Mouse (Mus musculus): Measurements from ENCODE around the gene Trdmt1. TPM values are rescaled to one million over a fixed set of nuclear protein-coding genes. Genes with fewer than 3 reads are reported as not detected.

Gene Trdmt1
- total RNA-seq, 1 experiment, result 7.4 TPM

DNA sequence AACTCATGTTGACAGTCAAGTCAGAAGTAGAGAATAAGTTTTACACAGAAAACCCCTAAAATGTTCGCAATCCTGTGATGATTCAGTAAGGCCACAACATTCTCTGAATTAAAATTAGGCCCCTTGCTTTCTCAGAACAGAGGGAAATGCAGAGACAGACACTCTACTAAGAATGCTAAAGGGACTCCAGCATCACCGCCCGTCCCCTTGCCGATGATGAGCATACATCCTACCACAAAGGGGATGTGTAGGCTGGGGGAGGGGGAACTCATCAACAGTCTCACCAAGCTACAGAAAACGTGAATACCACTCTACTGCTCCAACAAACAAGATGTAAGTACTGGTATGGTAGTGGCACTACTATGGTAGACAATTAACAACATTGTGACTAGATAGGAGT, 15.3 kb upstream of the Trdmt1 start:
- no peak for TF ChIP-seq HCFC1 (IDR thresholded peaks at IDR 0.05; ENCODE audit: borderline replicate concordance, insufficient read depth, low read length)
- no peak for TF ChIP-seq CHD2 (IDR thresholded peaks at IDR 0.05; ENCODE audit: low read depth, low read length)
- TF ChIP-seq MAFK (IDR thresholded peaks at IDR 0.05; ENCODE audit: insufficient read depth, low read depth, low read length), result no peak
- TF ChIP-seq ZC3H11A (IDR thresholded peaks at IDR 0.05; ENCODE audit: borderline replicate concordance, low read depth, low read length), result no peak
- TF ChIP-seq ZNF384 (IDR thresholded peaks at IDR 0.05; ENCODE audit: low read depth, low read length), result no peak
- Histone ChIP-seq H3K27ac (ENCODE audit: insufficient read depth, low read depth, low read length, poor library complexity, severe bottlenecking) (no peak overlapping the region), H3K9ac (ENCODE audit: insufficient read depth, low read depth, low read length, poor library complexity, severe bottlenecking) (no peak overlapping the region), H3K4me3 (ENCODE audit: insufficient read depth in 1 of 2, low read depth in 1 of 2, low read length in 2 of 2, poor library complexity in 1 of 2, severe bottlenecking in 1 of 2) (no peak overlapping the region), H3K4me1 (ENCODE audit: control insufficient read depth in 2 of 2, insufficient read depth in 2 of 2, low read length in 2 of 2, poor library complexity in 1 of 2) (no peaks in the 10 kb centered on the region), H3K36me3 (ENCODE audit: control insufficient read depth, insufficient read depth, low read length, poor library complexity, severe bottlenecking) (no peaks in the 10 kb centered on the region), H3K9me3 (ENCODE audit: control insufficient read depth, insufficient read depth, low read depth, low read length) (no peaks in the 10 kb centered on the region)
- DNase-seq (ENCODE audit: low read depth, low spot score), result no peak
- in situ Hi-C loops (cut with MboI; ENCODE audit: low sequenced_read_pairs in 2 of 2, unreplicated experiment in 2 of 2), result no loop called here

GRCm38 (mm10) chr2:13559303-13559702, 14.8 kb upstream of the Trdmt1 start:
- DNase-seq (ENCODE audit: low read depth, low spot score), result no peak

DNA sequence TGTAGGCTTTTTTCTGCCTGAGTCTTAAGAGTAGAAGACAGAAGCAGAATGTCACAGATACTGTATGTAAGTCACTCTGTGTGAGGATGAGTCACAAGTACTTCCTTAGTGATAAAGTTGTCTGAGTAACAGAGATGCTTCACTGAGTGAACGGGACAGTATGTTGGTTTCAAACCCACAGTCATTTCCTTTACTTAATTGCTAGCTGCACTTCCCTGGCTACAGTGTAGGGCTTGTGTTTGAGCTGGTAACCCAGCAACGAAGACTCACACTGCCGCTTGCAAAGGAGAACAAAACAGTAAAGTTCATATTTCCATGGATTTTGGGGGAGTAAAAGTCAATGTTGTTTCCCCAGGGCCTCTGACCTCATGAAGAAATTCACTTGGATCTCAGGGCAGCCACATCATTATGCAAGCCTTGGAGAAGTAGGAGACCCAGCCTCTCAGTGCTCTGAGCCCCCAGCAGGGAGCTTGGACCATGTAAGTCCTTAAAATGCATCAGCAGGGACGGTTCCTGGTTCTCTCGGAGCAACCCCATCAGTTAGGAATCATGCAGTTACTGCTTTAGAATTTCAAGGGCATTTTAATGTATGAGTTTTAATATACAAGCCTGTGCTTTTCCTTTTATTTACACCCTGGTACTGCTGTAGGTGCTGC, 14.3 kb upstream of the Trdmt1 start:
- Histone ChIP-seq H3K4me3 (ENCODE audit: insufficient read depth in 1 of 2, low read depth in 1 of 2, low read length in 2 of 2, poor library complexity in 1 of 2, severe bottlenecking in 1 of 2) (no peak overlapping the region), H3K9ac (ENCODE audit: insufficient read depth, low read depth, low read length, poor library complexity, severe bottlenecking) (no peak overlapping the region), H3K9me3 (ENCODE audit: control insufficient read depth, insufficient read depth, low read depth, low read length) (no peaks in the 10 kb centered on the region), H3K4me1 (ENCODE audit: control insufficient read depth in 2 of 2, insufficient read depth in 2 of 2, low read length in 2 of 2, poor library complexity in 1 of 2) (no peaks in the 10 kb centered on the region), H3K27ac (ENCODE audit: insufficient read depth, low read depth, low read length, poor library complexity, severe bottlenecking) (no peak overlapping the region), H3K36me3 (ENCODE audit: control insufficient read depth, insufficient read depth, low read length, poor library complexity, severe bottlenecking) (no peaks in the 10 kb centered on the region)
- TF ChIP-seq ZNF384 (IDR thresholded peaks at IDR 0.05; ENCODE audit: low read depth, low read length) (no peak), ZC3H11A (IDR thresholded peaks at IDR 0.05; ENCODE audit: borderline replicate concordance, low read depth, low read length) (no peak), CHD2 (IDR thresholded peaks at IDR 0.05; ENCODE audit: low read depth, low read length) (no peak), HCFC1 (IDR thresholded peaks at IDR 0.05; ENCODE audit: borderline replicate concordance, insufficient read depth, low read length) (no peak), MAFK (IDR thresholded peaks at IDR 0.05; ENCODE audit: insufficient read depth, low read depth, low read length) (no peak)
- in situ Hi-C loops (cut with MboI; ENCODE audit: low sequenced_read_pairs in 2 of 2, unreplicated experiment in 2 of 2), result no loop called here
- no peak for DNase-seq (ENCODE audit: low read depth, low spot score)

More at GRCm38 (mm10) chr2:13559303-13559702, 14.8 kb upstream of the Trdmt1 start:
- no peak for TF ChIP-seq ZNF384 (IDR thresholded peaks at IDR 0.05; ENCODE audit: low read depth, low read length)
- no peak for TF ChIP-seq HCFC1 (IDR thresholded peaks at IDR 0.05; ENCODE audit: borderline replicate concordance, insufficient read depth, low read length)
- TF ChIP-seq CHD2 (IDR thresholded peaks at IDR 0.05; ENCODE audit: low read depth, low read length), result no peak
- no peak for TF ChIP-seq MAFK (IDR thresholded peaks at IDR 0.05; ENCODE audit: insufficient read depth, low read depth, low read length)
- no peak for TF ChIP-seq ZC3H11A (IDR thresholded peaks at IDR 0.05; ENCODE audit: borderline replicate concordance, low read depth, low read length)
- H3K4me3 ChIP-seq (ENCODE audit: insufficient read depth in 1 of 2, low read depth in 1 of 2, low read length in 2 of 2, poor library complexity in 1 of 2, severe bottlenecking in 1 of 2), result no peak overlapping the region
- in situ Hi-C loops (cut with MboI; ENCODE audit: low sequenced_read_pairs in 2 of 2, unreplicated experiment in 2 of 2), result no loop called here
- H3K27ac ChIP-seq (ENCODE audit: insufficient read depth, low read depth, low read length, poor library complexity, severe bottlenecking), result no peak overlapping the region
- no peaks in the 10 kb centered on the region for H3K36me3 ChIP-seq (ENCODE audit: control insufficient read depth, insufficient read depth, low read length, poor library complexity, severe bottlenecking)
- no peaks in the 10 kb centered on the region for H3K4me1 ChIP-seq (ENCODE audit: control insufficient read depth in 2 of 2, insufficient read depth in 2 of 2, low read length in 2 of 2, poor library complexity in 1 of 2)
- no peaks in the 10 kb centered on the region for H3K9me3 ChIP-seq (ENCODE audit: control insufficient read depth, insufficient read depth, low read depth, low read length)
- no peak overlapping the region for H3K9ac ChIP-seq (ENCODE audit: insufficient read depth, low read depth, low read length, poor library complexity, severe bottlenecking)

DNA sequence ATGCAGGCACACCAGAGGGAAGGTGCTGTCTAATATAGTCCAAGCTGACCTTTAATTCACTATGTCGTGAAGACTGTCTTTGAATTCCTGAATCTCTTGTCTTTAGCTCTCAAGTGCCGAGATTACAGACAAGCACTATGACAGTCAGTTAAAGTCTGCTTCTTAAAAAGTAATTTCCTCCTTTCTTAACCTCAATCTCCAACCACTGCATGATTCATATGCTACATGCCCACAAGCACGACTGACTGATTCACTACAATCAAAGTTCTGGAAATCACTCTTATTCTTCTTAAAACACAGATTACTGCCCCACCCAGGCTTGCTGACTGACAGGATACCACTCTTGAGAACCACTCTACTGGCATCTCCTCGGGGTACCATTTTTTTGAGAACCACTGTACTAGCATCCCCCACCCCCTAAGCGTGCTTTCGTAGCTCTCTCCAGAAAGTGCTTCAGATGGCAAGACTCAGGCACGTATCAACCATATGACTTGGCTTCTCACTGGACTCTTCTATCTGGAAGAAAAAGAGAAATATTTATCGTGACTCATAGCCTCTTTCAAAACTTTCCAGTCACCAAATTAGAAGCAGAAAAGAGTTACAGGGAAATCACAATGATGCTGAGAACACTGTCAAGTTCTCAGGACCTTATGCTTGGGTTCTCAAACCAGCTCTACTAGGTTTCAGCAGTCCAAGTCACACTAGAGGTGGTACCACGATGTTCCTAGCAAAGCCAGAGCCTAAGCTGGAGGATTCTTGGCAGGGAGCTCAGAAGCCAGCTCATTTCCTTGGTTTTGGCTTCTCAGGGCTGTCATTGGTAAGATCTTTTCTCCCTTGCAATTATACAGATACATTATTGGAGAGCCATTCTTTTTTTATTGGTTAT, 12.9 kb upstream of the Trdmt1 start:
- no peak for DNase-seq (ENCODE audit: low read depth, low spot score)
- H3K4me3 ChIP-seq (ENCODE audit: insufficient read depth in 1 of 2, low read depth in 1 of 2, low read length in 2 of 2, poor library complexity in 1 of 2, severe bottlenecking in 1 of 2), result no peak overlapping the region
- no peaks in the 10 kb centered on the region for H3K9me3 ChIP-seq (ENCODE audit: control insufficient read depth, insufficient read depth, low read depth, low read length)
- in situ Hi-C loops (cut with MboI; ENCODE audit: low sequenced_read_pairs in 2 of 2, unreplicated experiment in 2 of 2), result no loop called here
- H3K27ac ChIP-seq (ENCODE audit: insufficient read depth, low read depth, low read length, poor library complexity, severe bottlenecking), result no peak overlapping the region
- H3K4me1 ChIP-seq (ENCODE audit: control insufficient read depth in 2 of 2, insufficient read depth in 2 of 2, low read length in 2 of 2, poor library complexity in 1 of 2), result no peaks in the 10 kb centered on the region
- no peak overlapping the region for H3K9ac ChIP-seq (ENCODE audit: insufficient read depth, low read depth, low read length, poor library complexity, severe bottlenecking)
- no peaks in the 10 kb centered on the region for H3K36me3 ChIP-seq (ENCODE audit: control insufficient read depth, insufficient read depth, low read length, poor library complexity, severe bottlenecking)
- TF ChIP-seq ZC3H11A (IDR thresholded peaks at IDR 0.05; ENCODE audit: borderline replicate concordance, low read depth, low read length) (no peak), HCFC1 (IDR thresholded peaks at IDR 0.05; ENCODE audit: borderline replicate concordance, insufficient read depth, low read length) (no peak), CHD2 (IDR thresholded peaks at IDR 0.05; ENCODE audit: low read depth, low read length) (no peak), MAFK (IDR thresholded peaks at IDR 0.05; ENCODE audit: insufficient read depth, low read depth, low read length) (no peak), ZNF384 (IDR thresholded peaks at IDR 0.05; ENCODE audit: low read depth, low read length) (no peak)
